Mouse (Mus musculus) CH12.LX (cell line): ENCODE results near the gene Tmem37. TPM values are rescaled to one million over a fixed set of nuclear protein-coding genes. Genes with fewer than 3 reads are reported as not detected.

Experiments used
- DNase-seq: peaks from one replicate; pipeline ENCODE4 v3.0.0-alpha.2; 2013; ENCODE audit errors: extremely low read depth
- H3K27ac ChIP-seq: 2 replicates; pipeline ENCODE4 v1.5.1; 2012; ENCODE audit warnings: low read depth, mild to moderate bottlenecking, control low read depth, moderate library complexity; ENCODE audit not compliant: insufficient read depth
- H3K27me3 ChIP-seq: replicated peaks from 2 replicates; pipeline ENCODE3; 2012; ENCODE audit warnings: inconsistent platforms
- H3K36me3 ChIP-seq, 2 experiments: replicated peaks in 1 of 2; 2 replicates each; pipeline versions ENCODE3 to v1.6.1; 2012; ENCODE audit warnings: inconsistent platforms in 1 of 2, low read length in 1 of 2, mild to moderate bottlenecking in 1 of 2, mixed read lengths in 1 of 2, moderate library complexity in 1 of 2; ENCODE audit not compliant: control insufficient read depth in 1 of 2, insufficient read depth in 1 of 2
- H3K4me1 ChIP-seq, 2 experiments: 2 replicates each; pipeline ENCODE4 v1.6.1; 2012; ENCODE audit warnings: inconsistent platforms in 1 of 2, moderate library complexity in 1 of 2; ENCODE audit not compliant: insufficient read depth in 2 of 2, control insufficient read depth in 1 of 2
- H3K4me2 ChIP-seq: 2 replicates; pipeline ENCODE4 v1.6.1; 2012; ENCODE audit warnings: low read depth, mild to moderate bottlenecking, control low read depth; ENCODE audit not compliant: poor library complexity, insufficient read depth, severe bottlenecking
- H3K4me3 ChIP-seq, 3 experiments: fragments of 150-350 bp in 1 of 3; sonication (generic) in 1 of 3; replicated peaks in 1 of 3; 2 replicates each; pipeline versions ENCODE3 to v1.5.1; 2011 to 2012; ENCODE audit warnings: low read depth in 2 of 3, low read length in 2 of 3, mild to moderate bottlenecking in 2 of 3, moderate library complexity in 2 of 3, control low read depth in 1 of 3, improper control_type of control experiment in 1 of 3, inconsistent platforms in 1 of 3, mixed read lengths in 1 of 3; ENCODE audit not compliant: poor library complexity in 1 of 3
- H3K79me2 ChIP-seq: replicated peaks from 2 replicates; pipeline ENCODE4 v1.6.1; 2012; ENCODE audit warnings: mild to moderate bottlenecking, moderate library complexity; ENCODE audit not compliant: control insufficient read depth, poor library complexity, insufficient read depth, severe bottlenecking; ENCODE audit errors: extremely low read depth
- H3K9ac ChIP-seq: 2 replicates; pipeline ENCODE4 v1.6.1; 2012; ENCODE audit warnings: low read depth, mild to moderate bottlenecking, control low read depth, moderate library complexity; ENCODE audit not compliant: insufficient read depth
- H3K9me3 ChIP-seq: replicated peaks from 2 replicates; pipeline ENCODE3; 2012; ENCODE audit warnings: low read length, inconsistent platforms, mixed read lengths
- CHD1 ChIP-seq: IDR thresholded peaks from 2 replicates; pipeline ENCODE4 v1.6.1; 2012; ENCODE audit warnings: low read depth, low read length, improper control_type of control experiment, inconsistent platforms
- EP300 ChIP-seq: IDR thresholded peaks from 2 replicates; pipeline ENCODE4 v1.6.1; 2011; ENCODE audit warnings: low read length, improper control_type of control experiment
- ETS1 ChIP-seq: conservative IDR thresholded peaks from 2 replicates; pipeline ENCODE4 v1.6.1; 2012; ENCODE audit warnings: low read depth, mild to moderate bottlenecking, inconsistent platforms, low read length, improper control_type of control experiment, moderate library complexity
- IRF4 ChIP-seq: IDR thresholded peaks from 2 replicates; pipeline ENCODE4 v1.6.1; 2014; ENCODE audit warnings: low read depth, mild to moderate bottlenecking, inconsistent platforms, low read length, improper control_type of control experiment
- JUN ChIP-seq: IDR thresholded peaks from 2 replicates; pipeline ENCODE4 v1.6.1; 2011; ENCODE audit warnings: low read depth, mild to moderate bottlenecking, low read length, improper control_type of control experiment, moderate library complexity; ENCODE audit not compliant: insufficient read depth
- JUND ChIP-seq: conservative IDR thresholded peaks from 2 replicates; pipeline ENCODE4 v1.6.1; 2011; ENCODE audit warnings: low read depth, low read length, improper control_type of control experiment
- KAT2A ChIP-seq: IDR thresholded peaks from 2 replicates; pipeline ENCODE4 v1.6.1; 2012; ENCODE audit warnings: low read length, improper control_type of control experiment, inconsistent platforms; ENCODE audit not compliant: insufficient replicate concordance
- MAZ ChIP-seq: IDR thresholded peaks from 2 replicates; pipeline ENCODE4 v1.6.1; 2012; ENCODE audit warnings: low read depth, mild to moderate bottlenecking, inconsistent platforms, low read length, improper control_type of control experiment, moderate library complexity
- MYC ChIP-seq: IDR thresholded peaks from 2 replicates; pipeline ENCODE4 v1.6.1; 2011; ENCODE audit warnings: low read depth, mild to moderate bottlenecking, improper control_type of control experiment, low read length
- NELFE ChIP-seq: IDR thresholded peaks from 2 replicates; pipeline ENCODE4 v1.6.1; 2011; ENCODE audit warnings: low read depth, low read length, improper control_type of control experiment
- SIN3A ChIP-seq: IDR thresholded peaks from 2 replicates; pipeline ENCODE4 v1.6.1; 2012; ENCODE audit warnings: low read length, improper control_type of control experiment, inconsistent platforms
- SMC3 ChIP-seq: IDR thresholded peaks from 2 replicates; pipeline ENCODE4 v1.6.1; 2011; ENCODE audit warnings: low read depth, low read length, improper control_type of control experiment
- TCF12 ChIP-seq: IDR thresholded peaks from 2 replicates; pipeline ENCODE4 v1.6.1; 2014; ENCODE audit warnings: low read depth, mild to moderate bottlenecking, inconsistent platforms, low read length, improper control_type of control experiment
- UBTF ChIP-seq: IDR thresholded peaks from 2 replicates; pipeline ENCODE4 v1.6.1; 2012; ENCODE audit warnings: low read depth, mild to moderate bottlenecking, inconsistent platforms, low read length, improper control_type of control experiment, moderate library complexity
- ZMIZ1 ChIP-seq: IDR thresholded peaks from 2 replicates; pipeline ENCODE4 v1.6.1; 2012; ENCODE audit warnings: low read depth, mild to moderate bottlenecking, inconsistent platforms, low read length, improper control_type of control experiment
- dilution Hi-C: fragments of 300-500 bp; cut with MboI; formaldehyde crosslinking; loops from 2 replicates; pipeline ENCODE4 v1.14.3; 2020; ENCODE audit warnings: low sequenced_read_pairs; ENCODE audit not compliant: extremely low pct_unique_long_range_greater_than_20kb, extremely low pct_ligation_motif_present
- in situ Hi-C: fragments of 300-500 bp; cut with MboI; formaldehyde crosslinking; loops from 3 replicates; pipeline ENCODE4 v1.14.3; 2019; ENCODE audit warnings: low sequenced_read_pairs, low pct_ligation_motif_present, low pct_unique_long_range_greater_than_20kb, mixed read lengths
- polyA plus RNA-seq: library from polyadenylated mRNA; unstranded; fragments of >175 nt; gene quantifications from 2 replicates; pipeline ENCODE4 v1.2.1, GENCODE M21; 2012; ENCODE audit warnings: low read depth; ENCODE audit not compliant: insufficient read length
- total RNA-seq, 2 experiments: library from RNA; depleted of rRNA; stranded (reverse); fragments of 300-350 nt in 1 of 2; fragments of >200 nt in 1 of 2; gene quantifications; 2 replicates each; pipeline ENCODE4 v1.2.3; 2012 to 2014

Tmem37 gene
- total and polyA plus RNA-seq, 3 experiments = not detected

GRCm38 (mm10) chr1:120082957-120083585, 9.2 kb upstream of the Tmem37 start:
- peaks cover 10 to 23% of the 10 kb centered on the region in 2 experiments for H3K4me1 ChIP-seq
- in situ Hi-C loops (no loop called here), dilution Hi-C loops (no loop called here)
- no peaks in the 10 kb centered on the region for H3K9me3 ChIP-seq
- peaks cover 1% of the 10 kb centered on the region for H3K27me3 ChIP-seq
- no peak overlapping the region for H3K4me2 ChIP-seq
- H3K36me3 ChIP-seq = no peaks in the 10 kb centered on the region
- H3K9ac ChIP-seq = no peak overlapping the region
- H3K4me3 ChIP-seq = no peak overlapping the region
- no peaks in the 10 kb centered on the region for H3K79me2 ChIP-seq
- H3K27ac ChIP-seq = no peak overlapping the region
- TF ChIP-seq ETS1 (no peak), UBTF (no peak), IRF4 (no peak), MAZ (no peak), MYC (no peak), TCF12 (no peak), SMC3 (no peak), ZMIZ1 (no peak)
- DNase-seq = no peak

GRCm38 (mm10) chr1:120080632-120081031, 6.8 kb upstream of the Tmem37 start:
- no peaks in the 10 kb centered on the region for H3K36me3 ChIP-seq
- H3K9ac ChIP-seq = no peak overlapping the region
- dilution Hi-C loops = no loop called here
- no peak for TF ChIP-seq JUND
- TF ChIP-seq ETS1 = peak; percentile 31; the same call in 1 of the 2 replicates
- peak; percentile 88 for TF ChIP-seq IRF4
- TF ChIP-seq JUN = peak; percentile 52; the same call in 1 of the 2 replicates
- peak; percentile 90 for TF ChIP-seq EP300
- peaks cover 1% of the 10 kb centered on the region for H3K27me3 ChIP-seq
- no peak overlapping the region for H3K4me3 ChIP-seq
- no peaks in the 10 kb centered on the region for H3K9me3 ChIP-seq
- H3K27ac ChIP-seq = no peak overlapping the region
- H3K4me1 ChIP-seq = peaks cover 10 to 25% of the 10 kb centered on the region in 2 experiments
- in situ Hi-C loops = no loop called here
- H3K4me2 ChIP-seq = no peak overlapping the region
- peak; percentile 60 for DNase-seq
- H3K79me2 ChIP-seq = no peaks in the 10 kb centered on the region

GRCm38 (mm10) chr1:120077746-120078410, 4.0 kb upstream of the Tmem37 start:
- Histone ChIP-seq H3K4me3 (no peak overlapping the region), H3K36me3 (no peaks in the 10 kb centered on the region), H3K9ac (no peak overlapping the region), H3K4me2 (no peak overlapping the region), H3K27me3 (no peaks in the 10 kb centered on the region), H3K4me1 (peaks cover 10 to 31% of the 10 kb centered on the region in 2 experiments), H3K79me2 (no peaks in the 10 kb centered on the region), H3K27ac (no peak overlapping the region), H3K9me3 (no peaks in the 10 kb centered on the region)
- TF ChIP-seq SMC3 (no peak), NELFE (no peak), KAT2A (no peak), ZMIZ1 (no peak), CHD1 (no peak), SIN3A (no peak), EP300 (no peak), UBTF (no peak)
- dilution Hi-C loops = no loop called here
- in situ Hi-C loops = no loop called here
- no peak for DNase-seq
